Mouse (Mus musculus) left cerebral cortex, adult 11 months (tissue): ENCODE results near the gene Catspere2.
"Not testable (repeated sequence)": the region's sequence is repeated elsewhere in the genome, so short reads cannot be mapped to it uniquely, and the experiment has no call there.

Source experiments
- DNase-seq: peaks from one replicate; pipeline ENCODE4 v3.0.0; 2022; ENCODE audit warnings: low spot score

The Catspere2 gene

DNA sequence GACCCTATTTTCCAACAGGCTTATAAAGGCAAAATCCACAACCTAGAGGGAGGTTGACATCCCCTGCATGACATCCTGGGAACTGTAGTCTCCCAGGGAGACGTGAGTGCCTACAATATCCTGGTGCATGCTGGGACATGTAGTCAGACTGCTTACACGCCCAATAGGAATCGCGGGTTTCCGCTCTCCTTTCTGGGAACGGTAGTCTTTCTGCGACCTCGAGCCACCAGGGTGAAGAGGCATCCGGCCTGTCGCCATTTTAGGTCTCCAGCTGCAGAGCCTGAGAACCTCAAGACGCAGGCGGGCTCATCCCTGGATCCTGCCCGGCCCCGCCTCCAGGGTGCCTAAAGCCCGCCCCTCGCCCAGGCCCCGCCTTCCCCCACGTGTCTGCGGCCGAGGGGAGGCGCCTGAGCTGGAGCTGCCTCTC lies at the start of gene Catspere2:
Gene Catspere2, plus strand, starts transcription at position 400 of the 427 bp plus-strand sequence.
- peak; percentile 97 for DNase-seq

- DNase-seq, result not testable (repeated sequence)
Observed at GRCm38 (mm10) chr1:177940422-177940977, 42.7 kb upstream of the Catspere2 start.

DNA sequence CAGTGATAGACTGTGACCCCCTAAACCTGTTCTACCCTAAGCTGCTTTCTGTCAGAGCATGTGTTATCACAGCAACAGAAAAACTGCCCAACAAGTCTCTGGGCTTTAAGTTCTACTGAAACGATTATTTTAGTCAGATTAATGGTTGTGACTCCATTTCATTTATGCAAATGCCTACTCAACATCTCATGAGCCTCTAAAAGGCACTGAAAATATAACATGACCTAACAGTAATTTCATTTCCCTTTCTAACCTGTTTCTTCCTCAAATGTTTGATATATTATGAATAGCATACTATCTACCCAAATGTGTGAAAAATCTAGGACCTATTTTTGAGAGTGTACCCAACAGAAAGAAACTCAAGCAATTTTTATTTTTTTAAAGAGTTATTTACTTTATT lies 1.9 kb upstream of the Catspere2 start:
- DNase-seq, result no peak

GRCm38 (mm10) chr1:177983582-177983981 lies 359 bp downstream of the Catspere2 start:
- DNase-seq, result not testable (repeated sequence)

GRCm38 (mm10) chr1:177984206-177984605 lies 983 bp downstream of the Catspere2 start:
- DNase-seq, result no peak

DNA sequence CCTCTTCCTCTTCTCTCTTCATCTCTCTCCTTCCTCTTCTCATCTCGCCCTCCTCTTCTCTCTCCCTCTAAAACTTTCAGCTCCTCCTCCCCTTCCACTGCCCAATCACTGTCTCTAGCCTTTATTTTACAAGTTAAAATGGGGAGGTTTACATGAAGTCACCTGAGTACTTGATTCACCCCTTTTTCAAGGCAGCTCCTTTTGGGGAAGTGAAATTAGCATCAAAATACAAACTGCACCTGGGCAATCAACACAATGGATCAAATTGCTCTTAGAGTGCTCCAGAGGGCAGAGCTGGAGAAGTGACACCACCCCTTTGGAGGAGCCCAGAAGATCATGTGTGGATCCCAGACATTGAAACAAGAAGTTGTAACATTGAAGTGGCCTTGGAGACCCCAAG lies 4.3 kb downstream of the Catspere2 start:
- DNase-seq, result not testable (repeated sequence)

GRCm38 (mm10) chr1:178072798-178073197 lies 89.6 kb downstream of the Catspere2 start:
- not testable (repeated sequence) for DNase-seq

- not testable (repeated sequence) for DNase-seq
Observed at GRCm38 (mm10) chr1:178097865-178098264, 114.6 kb downstream of the Catspere2 start.

- not testable (repeated sequence) for DNase-seq
Observed at GRCm38 (mm10) chr1:178108514-178108913, 125.3 kb downstream of the Catspere2 start.

DNA sequence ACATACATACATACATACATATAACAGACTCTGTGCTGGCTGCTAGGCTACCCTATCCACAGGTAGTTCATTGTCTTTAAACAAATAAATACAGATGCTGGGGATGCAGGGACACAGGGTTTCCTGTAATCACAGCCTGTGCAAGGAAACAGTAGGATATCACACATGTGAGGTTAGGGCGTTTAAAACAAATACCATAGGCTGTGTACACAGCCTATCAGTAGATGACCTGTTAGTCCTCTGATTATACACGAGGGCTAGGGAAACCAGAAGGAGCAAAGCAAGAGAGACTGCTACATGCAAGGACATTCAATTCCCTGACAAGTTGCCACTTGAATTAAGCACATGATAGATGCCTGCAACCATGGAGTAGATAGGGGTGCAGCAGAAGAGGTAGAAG lies 139.0 kb downstream of the Catspere2 start:
- not testable (repeated sequence) for DNase-seq

DNA sequence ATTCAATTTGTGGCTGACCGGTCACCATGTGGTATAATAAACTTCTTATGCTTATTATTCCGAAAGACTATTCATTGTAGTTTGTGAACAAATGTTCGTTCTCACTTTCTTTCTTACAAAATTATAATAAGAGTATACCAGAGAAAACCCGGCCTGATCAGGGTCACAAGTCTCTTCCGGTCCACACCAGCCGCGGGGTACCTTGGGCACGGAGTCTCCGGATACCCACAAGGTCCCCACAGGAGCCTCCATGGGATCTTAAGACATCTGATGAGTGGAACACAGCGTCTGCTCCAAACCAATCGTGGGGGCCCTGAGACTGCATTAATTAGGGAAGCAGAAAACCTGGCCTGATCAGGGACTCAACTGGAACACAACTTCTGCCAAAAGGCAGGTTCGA lies 151.1 kb downstream of the Catspere2 start:
- no peak for DNase-seq

- peak; percentile 32 for DNase-seq
Observed at GRCm38 (mm10) chr1:178146513-178146912, 163.3 kb downstream of the Catspere2 start.

- DNase-seq, result not testable (repeated sequence)
Observed at GRCm38 (mm10) chr1:178146915-178147314, 163.7 kb downstream of the Catspere2 start.

DNA sequence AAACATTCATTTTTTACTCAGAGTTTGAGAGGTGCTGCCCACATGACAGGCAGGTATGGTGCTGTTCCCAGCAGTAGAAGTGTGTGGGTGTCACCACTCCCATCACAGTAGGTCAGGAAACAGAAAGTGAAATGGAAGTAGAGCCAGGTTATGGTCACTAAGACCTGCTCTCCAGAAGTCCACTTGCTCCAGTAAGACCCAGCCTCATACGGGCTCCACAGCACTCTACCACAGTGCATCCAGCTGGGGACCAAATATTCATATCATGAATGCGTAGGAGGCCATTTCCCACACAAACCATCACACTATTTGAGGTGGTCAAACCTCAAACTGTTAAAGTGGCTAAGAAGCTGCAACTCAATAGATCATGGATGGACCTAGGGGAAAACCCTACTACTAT lies 199.0 kb downstream of the Catspere2 start:
- DNase-seq, result no peak

- DNase-seq, result no peak
Observed at GRCm38 (mm10) chr1:178185591-178185990, 202.4 kb downstream of the Catspere2 start.

GRCm38 (mm10) chr1:178187216-178187791 lies 204.1 kb downstream of the Catspere2 start, which contains the start of gene Desi2:
Desi2 (plus strand) TSS chr1:178187417.
- peak; percentile 98 for DNase-seq

DNA sequence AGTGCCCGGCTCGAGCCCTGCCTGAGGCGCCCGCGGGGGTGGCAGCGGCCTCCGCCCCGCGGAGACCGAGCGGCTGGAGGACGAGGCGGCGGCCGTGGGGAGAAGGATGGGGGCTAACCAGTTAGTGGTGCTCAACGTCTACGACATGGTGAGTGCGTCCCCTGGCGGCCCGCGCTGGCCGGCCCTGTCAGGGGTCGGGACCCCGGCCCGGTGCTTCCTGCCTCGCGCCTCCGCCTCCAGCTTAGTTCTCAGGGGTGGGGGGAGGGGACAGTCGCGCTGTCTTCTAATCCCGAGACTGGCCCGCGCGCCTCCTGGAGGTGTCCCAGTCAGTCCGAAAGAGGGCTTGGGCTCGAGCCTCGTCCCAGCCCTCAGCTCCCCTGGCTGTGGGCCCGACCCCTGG lies 204.6 kb downstream of the Catspere2 start:
- DNase-seq, result not testable (repeated sequence)

- no peak for DNase-seq
Observed at GRCm38 (mm10) chr1:178188386-178188785, 205.2 kb downstream of the Catspere2 start.

DNA sequence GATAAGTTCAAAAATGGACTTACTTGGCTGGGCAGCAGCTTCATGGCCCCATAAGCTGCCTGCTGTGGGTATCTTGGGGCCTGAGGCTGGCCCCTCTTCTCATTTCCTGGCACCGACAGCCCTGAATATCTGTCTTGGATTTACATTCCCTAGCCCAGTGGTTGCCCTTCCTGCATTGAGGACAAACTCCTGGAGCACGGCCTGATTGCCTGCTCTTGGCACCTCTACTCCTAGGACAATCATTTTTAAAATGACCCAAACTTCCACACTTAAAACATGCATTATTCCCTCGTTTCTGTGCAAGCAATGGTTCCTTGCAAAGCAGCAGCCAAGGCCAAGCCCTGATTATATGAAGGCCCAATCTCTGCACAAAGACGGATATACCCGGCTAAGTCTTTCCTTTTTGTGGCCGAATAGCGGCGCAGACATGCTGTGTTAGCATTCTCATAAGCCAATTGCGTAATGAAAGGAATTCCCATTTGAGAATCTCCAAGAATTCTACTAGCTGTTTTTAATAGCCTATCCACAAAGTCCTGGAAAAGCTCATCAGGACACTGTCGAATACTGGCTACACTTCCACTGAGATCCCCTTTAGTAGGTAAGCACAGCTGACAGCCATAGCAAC lies 222.6 kb downstream of the Catspere2 start:
- DNase-seq, result no peak

GRCm38 (mm10) chr1:178207856-178208255 lies 224.6 kb downstream of the Catspere2 start:
- DNase-seq, result not testable (repeated sequence)

DNA sequence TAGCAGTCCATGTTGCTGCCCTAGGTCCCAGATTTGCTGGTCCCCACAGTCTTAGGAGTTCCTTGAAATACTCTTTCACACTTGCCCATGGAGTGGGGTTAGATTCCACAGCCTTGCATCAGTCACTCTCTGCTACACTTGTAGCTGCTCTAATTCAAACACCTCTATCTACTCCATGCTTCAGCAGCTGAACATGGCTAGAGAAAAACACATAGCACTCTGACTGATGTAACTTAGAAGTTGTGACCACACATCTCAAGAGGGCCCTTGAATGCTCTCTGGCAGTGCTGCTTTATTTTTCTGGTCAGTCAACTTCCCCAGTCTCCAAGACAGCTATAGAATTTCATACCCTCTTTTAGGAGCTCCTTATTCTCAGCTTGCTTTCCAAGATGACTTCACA lies 226.7 kb downstream of the Catspere2 start:
- DNase-seq, result no peak

DNA sequence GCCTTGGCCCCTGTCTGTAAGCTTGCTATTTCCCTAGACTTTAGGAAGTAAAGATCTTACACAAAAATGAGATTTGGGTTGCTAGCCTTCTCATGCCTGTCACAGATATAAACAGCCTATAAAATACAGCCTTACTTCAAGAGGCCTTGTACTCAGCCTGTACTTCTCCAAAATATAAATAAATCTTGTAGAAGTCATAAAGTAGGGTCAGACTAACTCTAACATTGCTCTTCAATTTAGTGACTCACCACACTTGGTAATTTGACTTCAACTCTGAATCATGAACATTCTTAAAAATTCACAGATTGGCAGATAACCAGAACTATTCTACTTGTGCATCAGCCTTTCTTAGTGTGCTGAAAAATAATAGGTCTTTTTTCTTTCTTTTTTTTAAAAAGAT lies 233.9 kb downstream of the Catspere2 start:
- DNase-seq, result no peak

GRCm38 (mm10) chr1:178218305-178218704 lies 235.1 kb downstream of the Catspere2 start:
- no peak for DNase-seq
